Comparison of ENCODE assay signal across 8 mouse cellular contexts in genomic region chr5:138993371-138994107, GRCm38 (mm10). TPM values are rescaled to one million over a fixed set of nuclear protein-coding genes. Genes with fewer than 3 reads are reported as not detected.
A peak's percentile ranks its signal among the peaks of the same experiment; 100 is the strongest.
DNase-seq lines count a peak whose midpoint lies in the region; ATAC-seq lines count a peak whose summit lies in the region.

No protein-coding gene starts in this region.

- peak overlapping the region; percentile 71 for H3K4me3 ChIP-seq in forebrain, embryonic 12.5 days (replicated peaks)
- H3K4me3 ChIP-seq in limb, embryonic 11.5 days (ENCODE audit: low read depth, low read length) = peak overlapping the region; percentile 48
- H3K4me3 ChIP-seq in neural tube, embryonic 14.5 days (ENCODE audit: low read depth, low read length) = peak overlapping the region; percentile 55

- peaks cover 68% of the 10 kb centered on the region for H3K4me1 ChIP-seq in forebrain, embryonic 12.5 days
- H3K4me1 ChIP-seq in limb, embryonic 11.5 days (ENCODE audit: control insufficient read depth, insufficient read depth, low read length) = peaks cover 33% of the 10 kb centered on the region
- H3K4me1 ChIP-seq in neural tube, embryonic 14.5 days (ENCODE audit: control insufficient read depth, insufficient read depth, low read length) = peaks cover 28% of the 10 kb centered on the region

- ATAC-seq in forebrain, embryonic 12.5 days (ENCODE audit: low FRiP score) = no peak
- ATAC-seq in limb, embryonic 11.5 days (ENCODE audit: insufficient number of reproducible peaks, low FRiP score, low TSS enrichment, low read depth) = no peak
- ATAC-seq in neural tube, embryonic 14.5 days (ENCODE audit: low read depth) = no peak

- H3K9me3 ChIP-seq in forebrain, embryonic 12.5 days = no peaks in the 10 kb centered on the region
- H3K9me3 ChIP-seq in limb, embryonic 11.5 days (ENCODE audit: control insufficient read depth, low read length) = no peaks in the 10 kb centered on the region
- no peaks in the 10 kb centered on the region for H3K9me3 ChIP-seq in neural tube, embryonic 14.5 days (ENCODE audit: control insufficient read depth, low read length)

- H3K27ac ChIP-seq in forebrain, embryonic 12.5 days = no peak overlapping the region
- 0 out of 2 replicates have a peak overlapping the region, but pooled peaks have one; percentile 42 for H3K27ac ChIP-seq in limb, embryonic 11.5 days (replicated peaks; ENCODE audit: low read depth, low read length)
- H3K27ac ChIP-seq in neural tube, embryonic 14.5 days (ENCODE audit: low read depth, low read length) = no peak overlapping the region

- peak overlapping the region; percentile 70 for H3K9ac ChIP-seq in forebrain, embryonic 12.5 days
- H3K9ac ChIP-seq in limb, embryonic 11.5 days (ENCODE audit: low read length) = peak overlapping the region; percentile 65
- H3K9ac ChIP-seq in neural tube, embryonic 14.5 days (replicated peaks; ENCODE audit: low read depth, low read length) = peak overlapping the region; percentile 80

- H3K4me2 ChIP-seq in forebrain, embryonic 12.5 days = peak overlapping the region; percentile 96
- H3K4me2 ChIP-seq in limb, embryonic 11.5 days (ENCODE audit: low read depth, severe bottlenecking) = peak overlapping the region; percentile 98
- H3K4me2 ChIP-seq in neural tube, embryonic 14.5 days (ENCODE audit: low read depth, low read length) = peak overlapping the region; percentile 92

- no peaks in the 10 kb centered on the region for H3K36me3 ChIP-seq in forebrain, embryonic 12.5 days (replicated peaks)
- H3K36me3 ChIP-seq in limb, embryonic 11.5 days (ENCODE audit: control insufficient read depth, insufficient read depth, low read length) = no peaks in the 10 kb centered on the region
- no peaks in the 10 kb centered on the region for H3K36me3 ChIP-seq in neural tube, embryonic 14.5 days (ENCODE audit: control insufficient read depth, insufficient read depth, low read length)

- peak; percentile 55 to 82 for DNase-seq in adrenal gland, adult (ENCODE audit: inconsistent age in 2 of 2, low spot score in 1 of 2)
- DNase-seq in adrenal gland, postnatal 14 days = no peak
- peak; percentile 79 for DNase-seq in 3134 (ENCODE audit: extremely low read depth, insufficient read length, low spot score)
- peak; percentile 60 for DNase-seq in limb, embryonic 11.5 days (ENCODE audit: low spot score)
- no peak for DNase-seq in spleen, adult 12 weeks (ENCODE audit: low spot score)
- no peak for DNase-seq in gastrocnemius, postnatal 10 days

- peaks cover 88% of the 10 kb centered on the region for H3K27me3 ChIP-seq in forebrain, embryonic 12.5 days
- H3K27me3 ChIP-seq in limb, embryonic 11.5 days (ENCODE audit: control insufficient read depth, insufficient read depth, low read length) = peaks cover 76% of the 10 kb centered on the region
- peaks cover 30% of the 10 kb centered on the region for H3K27me3 ChIP-seq in neural tube, embryonic 14.5 days (ENCODE audit: control insufficient read depth, insufficient read depth, low read length)

- under 1% methylated on average over 40 of the region's 40 CpGs for WGBS in forebrain, embryonic 12.5 days
- WGBS in limb, embryonic 11.5 days = under 1% methylated on average over 39 of the region's 40 CpGs
- whole genome bisulfite sequencing in neural tube, embryonic 14.5 days = under 1% methylated on average over 40 of the region's 40 CpGs

RNA-seq across cellular contexts. Expression of gene Pdgfa, which starts 3.6 kb away (rescaled TPM):
- total RNA-seq in adrenal gland, postnatal 14 days (2021) = 22.0 and 26.0 TPM in 2 replicates
- polyA plus RNA-seq in forebrain, embryonic 12.5 days (2016; fragmentation: Nextera tagmentation; extraction: Ambion mirVana) = 8.5 and 10.5 TPM in 2 replicates
- 34.4 and 35.2 TPM in 2 replicates for polyA plus RNA-seq in limb, embryonic 11.5 days (2014; fragmentation: Nextera tagmentation; extraction: Ambion mirVana)
- polyA plus RNA-seq in neural tube, embryonic 14.5 days (2014; fragmentation: Nextera tagmentation; extraction: Ambion mirVana) = 23.4 and 27.5 TPM in 2 replicates
- 10 to 100 TPM; 20.1 to 33.5 TPM for total RNA-seq in gastrocnemius, postnatal 10 days (2021)

Comparison
In these comparisons a context has a peak if more than half of its experiments do, and no peak if none do; other contexts are left out.
1. DNase-seq: peak in adrenal gland, adult (2 of 2), 3134 (single experiment) and limb, embryonic 11.5 days (single experiment); none in adrenal gland, postnatal 14 days (single experiment), spleen, adult 12 weeks (single experiment) and gastrocnemius, postnatal 10 days (single experiment).
2. Peak in every context shown above with its lines, with median percentiles within 50 percentile points of each other: H3K4me2 ChIP-seq, H3K4me3 ChIP-seq and H3K9ac ChIP-seq.